Mouse (Mus musculus) gastrocnemius, adult 2 months (tissue): ENCODE measurements around the gene Eif2a. TPM values are rescaled to one million over a fixed set of nuclear protein-coding genes. Genes with fewer than 3 reads are reported as not detected.

Experiments used
- DNase-seq: peaks from one replicate; pipeline ENCODE4 v3.0.0; 2022
- H3K27ac ChIP-seq: fragments of 200-600 bp; 2 replicates; pipeline ENCODE4 v1.8.1; 2022; ENCODE audit warnings: mild to moderate bottlenecking
- H3K4me3 ChIP-seq: fragments of 200-600 bp; 2 replicates; pipeline ENCODE4 v1.8.1; 2022; ENCODE audit warnings: mild to moderate bottlenecking, moderate library complexity
- CTCF ChIP-seq: fragments of 200-600 bp; IDR thresholded peaks from 2 replicates; pipeline ENCODE4 v1.8.1; 2022; ENCODE audit warnings: antibody characterized with exemption, mild to moderate bottlenecking, moderate library complexity
- intact Hi-C: fragments of 180-260 bp; cut with DNase I; formaldehyde crosslinking; loops from one replicate; pipeline ENCODE4 v1.15.1; 2025
- long read RNA-seq, 2 experiments: library from polyadenylated mRNA; stranded (forward); transcript quantifications; one replicate each; pipeline ENCODE4 v2.0.0; 2021
- total RNA-seq, 2 experiments: library from RNA; stranded (reverse); gene quantifications; 2 replicates each; pipeline ENCODE4 v1.2.3; 2021

Gene Eif2a
- total RNA-seq: 10 to 100 TPM; 48.9 to 54.8 TPM
- long read RNA-seq, experiment 1, transcript Eif2a-201 (14 exons, 2,299 nt): major isoform, 53 of 60 reads
- long read RNA-seq, experiment 1, partial matches to known transcripts: 2 of 60 reads
- long read RNA-seq, experiment 1, other reads (novel, unspliced or antisense): 1 of 60 reads
- long read RNA-seq, experiment 2, transcript Eif2a-201 (14 exons, 2,299 nt): major isoform, 55 of 65 reads
- long read RNA-seq, experiment 2, partial matches to known transcripts: 3 of 65 reads
- long read RNA-seq, experiment 2, other reads (novel, unspliced or antisense): 4 of 65 reads

- H3K27ac ChIP-seq: peak within 1 kb of the TSS; percentile 97
- intact Hi-C loops: loop anchor here (2.0 to 10.0 kb wide), 3 partner anchors 49 to 159 kb away; partner anchors contain the start of gene Selenot
- peak; percentile 99 for DNase-seq
- peak within 1 kb of the TSS; percentile 85 for H3K4me3 ChIP-seq
- TF ChIP-seq CTCF: no peak
Observed at GRCm38 (mm10) chr3:58525652-58526407, at the start of gene Eif2a, which contains the start of gene Serp1. Gene Eif2a (plus strand): TSS chr3:58525821. Gene Serp1 (minus strand): TSS chr3:58525892.

- Histone ChIP-seq H3K27ac (no peak overlapping the region), H3K4me3 (no peak overlapping the region)
- no peak for TF ChIP-seq CTCF
- intact Hi-C loops: no loop called here
- DNase-seq: no peak
Observed at GRCm38 (mm10) chr3:58478755-58479455, 46.7 kb upstream of the Eif2a start.

GRCm38 (mm10) chr3:58485883-58486282 lies 39.7 kb upstream of the Eif2a start:
- peak; percentile 43; the same call in 1 of the 2 replicates for TF ChIP-seq CTCF
- intact Hi-C loops: no loop called here
- no peak for DNase-seq

GRCm38 (mm10) chr3:58487121-58487520 lies 38.5 kb upstream of the Eif2a start:
- no peak overlapping the region for H3K27ac ChIP-seq
- no peak for DNase-seq
- H3K4me3 ChIP-seq: no peak overlapping the region
- peak; percentile 18; the same call in 1 of the 2 replicates for TF ChIP-seq CTCF
- intact Hi-C loops: no loop called here

More at GRCm38 (mm10) chr3:58485883-58486282, 39.7 kb upstream of the Eif2a start:
- Histone ChIP-seq H3K4me3 (no peak overlapping the region), H3K27ac (no peak overlapping the region)

- no peak overlapping the region for H3K27ac ChIP-seq
- H3K4me3 ChIP-seq: no peak overlapping the region
- intact Hi-C loops: loop anchor here (2.0 kb wide), 1 partner anchor 71 kb away; no protein-coding TSS in a partner anchor
- no peak for DNase-seq
- TF ChIP-seq CTCF: peak; percentile 56
Observed at GRCm38 (mm10) chr3:58487999-58488775, 37.4 kb upstream of the Eif2a start.

- no peak for DNase-seq
- Histone ChIP-seq H3K4me3 (no peak overlapping the region), H3K27ac (no peak overlapping the region)
- intact Hi-C loops: loop anchor here (2.0 kb wide), 1 partner anchor 328 kb away; no protein-coding TSS in a partner anchor
- peak; percentile 59 for TF ChIP-seq CTCF
Observed at GRCm38 (mm10) chr3:58490787-58491186, 34.8 kb upstream of the Eif2a start.

- Histone ChIP-seq H3K4me3 (no peak overlapping the region), H3K27ac (no peak overlapping the region)
- intact Hi-C loops: no loop called here
- DNase-seq: no peak
- no peak for TF ChIP-seq CTCF
Observed at GRCm38 (mm10) chr3:58493621-58494020, 32.0 kb upstream of the Eif2a start.

GRCm38 (mm10) chr3:58501961-58502360 lies 23.7 kb upstream of the Eif2a start:
- TF ChIP-seq CTCF: no peak
- H3K4me3 ChIP-seq: no peak overlapping the region
- intact Hi-C loops: no loop called here
- H3K27ac ChIP-seq: no peak overlapping the region
- DNase-seq: no peak

GRCm38 (mm10) chr3:58503720-58504333 lies 21.8 kb upstream of the Eif2a start:
- no peak for DNase-seq
- Histone ChIP-seq H3K27ac (no peak overlapping the region), H3K4me3 (no peak overlapping the region)
- TF ChIP-seq CTCF: peak; percentile 22; the same call in 1 of the 2 replicates
- intact Hi-C loops: no loop called here

GRCm38 (mm10) chr3:58504676-58505075 lies 20.9 kb upstream of the Eif2a start:
- no peak for DNase-seq
- Histone ChIP-seq H3K4me3 (no peak overlapping the region), H3K27ac (no peak overlapping the region)
- intact Hi-C loops: no loop called here
- no peak for TF ChIP-seq CTCF

- no peak overlapping the region for H3K27ac ChIP-seq
- intact Hi-C loops: no loop called here
- no peak overlapping the region for H3K4me3 ChIP-seq
- TF ChIP-seq CTCF: no peak
- DNase-seq: no peak
Observed at GRCm38 (mm10) chr3:58508020-58508750, 17.4 kb upstream of the Eif2a start.
